Mouse (Mus musculus): ENCODE results near the gene Rdh13. TPM values are rescaled to one million over a fixed set of nuclear protein-coding genes. Genes with fewer than 3 reads are reported as not detected.

The Rdh13 gene
- 34.8 and 37.3 TPM in 2 replicates for polyA plus RNA-seq (2015; fragmentation: Nextera tagmentation; extraction: Ambion mirVana)

DNA sequence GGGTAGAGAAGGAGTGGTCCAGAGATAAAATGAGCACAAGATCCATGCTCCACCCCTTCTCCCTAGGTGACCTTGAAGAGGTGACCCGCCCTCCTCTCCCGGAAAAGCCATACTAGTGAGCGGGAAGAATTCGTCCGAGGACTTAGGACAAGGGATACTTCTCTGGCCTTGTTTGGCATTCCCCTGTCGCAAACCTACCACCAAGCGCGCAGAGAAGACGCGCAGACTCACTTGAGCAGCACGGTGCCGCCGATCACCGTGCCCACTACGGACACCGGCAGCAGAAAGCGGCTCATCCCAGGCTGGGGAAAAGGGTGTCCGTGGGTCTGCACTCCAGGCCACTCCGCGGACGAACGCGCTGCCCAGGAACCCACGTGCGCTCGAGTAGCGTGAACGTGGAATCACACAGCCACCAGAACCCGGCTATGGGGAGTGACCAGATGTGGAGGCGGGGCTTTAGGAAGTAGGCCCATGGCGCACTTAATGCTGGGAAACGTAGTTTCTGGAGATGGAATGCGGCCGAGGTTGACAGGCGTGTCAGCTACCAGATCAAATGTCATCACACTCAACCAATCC is at the start of gene Rdh13:
Gene Rdh13 (minus strand): TSS at position 434 of the 576 bp plus-strand sequence.
- Histone ChIP-seq H3K4me1 (peaks cover 9% of the 10 kb centered on the region; the same call in 1 of the 2 replicates), H3K27ac (replicated peaks) (peak within 1 kb of the TSS; percentile 79), H3K9me3 (no peaks in the 10 kb centered on the region), H3K36me3 (peaks cover 28% of the 10 kb centered on the region), H3K4me2 (replicated peaks) (peak within 1 kb of the TSS; percentile 71), H3K27me3 (no peaks in the 10 kb centered on the region), H3K4me3 (peak within 1 kb of the TSS; percentile 86), H3K9ac (replicated peaks) (peak within 1 kb of the TSS; percentile 82)
- WGBS = under 1% methylated on average over 35 of the region's 35 CpGs
- ATAC-seq (replicated peaks) = peak; percentile 95

DNA sequence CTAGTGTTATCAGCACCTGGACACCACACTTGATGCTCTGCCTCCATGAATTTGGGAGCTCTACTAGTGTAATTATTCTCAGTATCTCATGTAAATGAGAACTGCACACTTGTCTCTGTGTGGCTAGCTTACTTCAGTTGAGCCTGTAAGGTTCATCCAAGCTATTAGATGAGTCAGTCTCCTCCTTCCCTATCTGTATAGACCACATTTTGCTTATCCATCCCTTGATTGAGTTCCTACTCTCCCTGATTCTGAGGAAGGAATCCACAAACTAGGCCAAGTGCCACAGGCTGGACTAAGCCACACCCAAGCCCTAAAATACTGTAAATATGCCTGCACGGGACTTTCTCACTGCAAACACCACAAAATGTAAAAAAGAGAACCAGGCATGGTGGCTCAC is 48.5 kb upstream of the Rdh13 start:
- Histone ChIP-seq H3K27me3 (no peaks in the 10 kb centered on the region), H3K4me3 (no peak overlapping the region), H3K27ac (replicated peaks) (no peak overlapping the region), H3K4me1 (peaks cover 16% of the 10 kb centered on the region), H3K9ac (replicated peaks) (no peak overlapping the region), H3K4me2 (replicated peaks) (no peak overlapping the region), H3K36me3 (peaks cover 23% of the 10 kb centered on the region), H3K9me3 (no peaks in the 10 kb centered on the region)
- ATAC-seq (replicated peaks) = no peak
- WGBS = 90% methylated on average over 1 of the region's 1 CpGs

DNA sequence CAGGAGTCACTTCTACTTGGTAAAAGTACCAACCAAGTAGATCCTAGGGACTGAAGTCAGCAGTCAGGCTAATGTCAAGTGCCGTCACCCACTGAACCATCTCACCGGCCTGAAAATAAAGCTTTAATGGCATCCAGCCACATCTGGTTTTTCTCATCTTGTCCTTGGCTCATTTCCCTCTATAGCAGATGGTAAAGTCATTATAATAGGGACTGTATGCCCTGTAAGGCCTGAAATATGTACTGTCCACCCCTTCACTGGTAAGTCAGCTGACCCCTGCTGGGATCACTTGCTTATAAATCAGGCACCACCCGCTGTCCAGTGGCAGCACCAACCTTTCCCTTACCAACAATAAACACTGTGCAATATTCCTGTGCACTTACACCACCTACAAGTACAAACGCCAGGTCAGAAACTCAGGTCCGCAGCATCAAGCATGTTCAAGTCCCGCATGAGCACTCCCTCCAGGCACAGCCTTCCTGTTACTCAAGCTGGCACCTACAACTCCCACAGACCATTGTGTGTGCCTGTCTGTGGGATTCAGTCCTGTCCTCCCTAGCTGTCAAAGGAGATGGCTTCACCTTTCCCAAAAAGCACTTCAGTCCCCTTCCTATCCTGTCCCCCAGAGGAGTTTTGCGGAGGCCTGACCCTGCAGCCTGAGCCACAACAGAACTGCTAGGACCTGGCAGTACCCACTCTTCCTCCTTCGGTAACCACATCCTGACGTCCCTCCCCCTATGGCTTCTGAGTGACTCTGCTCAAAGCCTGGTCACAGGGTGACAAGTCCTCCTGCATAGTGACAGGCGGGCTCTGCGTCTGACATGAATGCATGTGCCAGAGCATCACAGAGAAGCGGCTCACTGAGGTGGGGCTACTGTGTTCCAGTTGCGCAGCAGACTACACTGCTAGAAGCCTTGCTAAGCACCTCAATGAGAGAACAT is 47.1 kb upstream of the Rdh13 start:
- H3K4me1 ChIP-seq = peaks cover 2% of the 10 kb centered on the region; the same call in 1 of the 2 replicates

DNA sequence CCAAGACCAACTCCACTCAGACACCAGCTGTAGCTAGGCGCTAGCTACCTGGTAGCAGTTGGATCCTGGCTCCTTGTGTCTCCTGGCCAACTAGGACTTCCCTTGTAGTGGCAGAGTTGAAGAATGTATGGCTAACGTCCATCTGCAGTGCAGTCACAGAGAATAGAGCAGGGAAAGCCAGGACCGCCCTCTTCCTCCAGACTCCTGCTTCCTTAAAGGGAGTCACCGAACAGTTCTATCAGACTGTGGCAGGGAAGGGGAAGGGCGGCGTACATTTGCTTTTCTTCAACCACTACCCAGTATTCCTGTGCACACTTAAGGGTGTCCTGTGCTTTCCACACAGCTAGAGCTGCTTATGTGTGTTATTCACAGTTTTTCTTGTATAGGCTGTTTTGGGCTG is 45.9 kb upstream of the Rdh13 start:
- H3K4me1 ChIP-seq = no peaks in the 10 kb centered on the region
- H3K4me2 ChIP-seq (replicated peaks) = no peak overlapping the region
- ATAC-seq (replicated peaks) = no peak
- H3K27ac ChIP-seq (replicated peaks) = no peak overlapping the region
- no peaks in the 10 kb centered on the region for H3K9me3 ChIP-seq
- H3K36me3 ChIP-seq = peaks cover 20% of the 10 kb centered on the region
- H3K27me3 ChIP-seq = no peaks in the 10 kb centered on the region
- no peak overlapping the region for H3K4me3 ChIP-seq
- H3K9ac ChIP-seq (replicated peaks) = no peak overlapping the region
- 91% methylated on average over 6 of the region's 6 CpGs for WGBS

More for the DNA sequence above, 47.1 kb upstream of the Rdh13 start:
- Histone ChIP-seq H3K9ac (replicated peaks) (no peak overlapping the region), H3K27ac (replicated peaks) (no peak overlapping the region), H3K27me3 (no peaks in the 10 kb centered on the region), H3K36me3 (peaks cover 30% of the 10 kb centered on the region), H3K4me2 (replicated peaks) (no peak overlapping the region), H3K9me3 (no peaks in the 10 kb centered on the region), H3K4me3 (no peak overlapping the region)
- ATAC-seq (replicated peaks) = no peak
- WGBS = 91% methylated on average over 13 of the region's 13 CpGs

DNA sequence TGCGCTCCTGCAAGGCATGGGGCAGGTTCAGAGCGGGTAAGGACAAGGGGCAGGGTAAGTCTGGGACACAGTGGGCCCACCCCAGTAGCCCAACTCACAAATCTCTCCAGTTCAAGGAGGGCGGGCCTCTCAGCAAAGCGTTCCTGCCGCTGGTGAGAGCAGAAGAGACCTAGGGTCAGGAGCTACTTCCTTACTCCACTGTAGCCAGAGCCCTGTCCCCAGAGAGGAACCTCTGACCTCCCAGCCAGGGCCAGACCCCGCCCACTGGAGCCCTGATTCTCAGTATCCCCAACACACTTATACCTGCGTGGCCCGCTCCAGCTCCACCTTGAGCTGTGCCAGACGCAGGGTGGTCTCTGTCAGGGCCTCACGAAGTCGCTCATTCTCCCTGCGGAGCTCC is 36.8 kb upstream of the Rdh13 start:
- no peak overlapping the region for H3K4me2 ChIP-seq (replicated peaks)
- H3K27ac ChIP-seq (replicated peaks) = no peak overlapping the region
- no peak overlapping the region for H3K4me3 ChIP-seq
- 93% methylated on average over 12 of the region's 12 CpGs for WGBS
- H3K36me3 ChIP-seq = peaks cover 50% of the 10 kb centered on the region
- no peaks in the 10 kb centered on the region for H3K27me3 ChIP-seq
- peaks cover 17% of the 10 kb centered on the region for H3K4me1 ChIP-seq
- no peak overlapping the region for H3K9ac ChIP-seq (replicated peaks)
- no peaks in the 10 kb centered on the region for H3K9me3 ChIP-seq
- no peak for ATAC-seq (replicated peaks)

DNA sequence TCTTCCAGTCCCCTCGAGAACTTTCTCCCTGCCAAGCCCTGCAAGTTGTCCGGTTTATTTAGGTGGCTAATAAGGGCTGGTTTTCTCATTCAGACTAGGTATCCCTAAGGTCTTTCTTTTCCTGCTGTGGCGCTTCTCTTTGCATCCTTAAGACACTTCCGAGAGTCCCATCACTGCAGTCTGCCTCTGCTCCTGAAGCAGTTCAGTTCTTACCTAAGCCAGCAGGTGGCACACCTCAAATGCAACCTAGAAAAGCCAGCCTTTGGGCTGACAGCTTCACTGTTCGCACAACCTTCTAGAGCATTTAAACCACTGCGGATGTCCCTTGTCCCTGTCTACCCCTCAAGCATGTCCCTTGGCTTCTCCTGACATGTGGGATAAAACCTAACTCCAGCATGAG is 34.2 kb upstream of the Rdh13 start:
- Histone ChIP-seq H3K4me1 (peaks cover 17% of the 10 kb centered on the region), H3K36me3 (peaks cover 40% of the 10 kb centered on the region), H3K27me3 (peaks cover 6% of the 10 kb centered on the region; the same call in 1 of the 2 replicates), H3K27ac (replicated peaks) (no peak overlapping the region), H3K4me3 (no peak overlapping the region), H3K9me3 (no peaks in the 10 kb centered on the region), H3K9ac (replicated peaks) (no peak overlapping the region), H3K4me2 (replicated peaks) (no peak overlapping the region)
- WGBS = 25% methylated on average over 6 of the region's 6 CpGs
- no peak for ATAC-seq (replicated peaks)

DNA sequence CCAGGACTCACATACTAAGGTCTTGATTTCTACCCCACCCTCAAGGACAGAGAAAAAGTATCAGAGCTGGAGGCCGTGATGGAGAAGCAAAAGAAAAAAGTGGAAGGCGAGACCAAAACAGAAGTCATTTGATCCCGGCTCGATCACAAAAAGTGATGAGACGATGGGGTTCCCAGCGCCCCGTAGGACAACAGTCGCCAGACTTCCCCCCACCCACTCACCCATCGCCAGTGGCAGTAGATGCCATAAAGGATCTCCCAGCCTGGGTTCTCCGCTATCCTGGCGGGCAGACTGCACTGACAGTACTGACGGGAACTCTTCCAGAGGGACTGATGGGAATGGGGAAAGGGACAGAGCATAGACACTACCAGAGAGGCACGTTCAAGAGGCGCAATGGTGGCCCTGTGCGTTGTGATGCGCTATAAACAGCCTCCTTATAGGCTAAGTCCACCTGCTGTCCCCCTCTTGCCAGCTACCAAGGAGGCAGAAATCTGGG is 33.4 kb upstream of the Rdh13 start:
- H3K36me3 ChIP-seq = peaks cover 32% of the 10 kb centered on the region
- H3K4me3 ChIP-seq = peak overlapping the region; percentile 52

DNA sequence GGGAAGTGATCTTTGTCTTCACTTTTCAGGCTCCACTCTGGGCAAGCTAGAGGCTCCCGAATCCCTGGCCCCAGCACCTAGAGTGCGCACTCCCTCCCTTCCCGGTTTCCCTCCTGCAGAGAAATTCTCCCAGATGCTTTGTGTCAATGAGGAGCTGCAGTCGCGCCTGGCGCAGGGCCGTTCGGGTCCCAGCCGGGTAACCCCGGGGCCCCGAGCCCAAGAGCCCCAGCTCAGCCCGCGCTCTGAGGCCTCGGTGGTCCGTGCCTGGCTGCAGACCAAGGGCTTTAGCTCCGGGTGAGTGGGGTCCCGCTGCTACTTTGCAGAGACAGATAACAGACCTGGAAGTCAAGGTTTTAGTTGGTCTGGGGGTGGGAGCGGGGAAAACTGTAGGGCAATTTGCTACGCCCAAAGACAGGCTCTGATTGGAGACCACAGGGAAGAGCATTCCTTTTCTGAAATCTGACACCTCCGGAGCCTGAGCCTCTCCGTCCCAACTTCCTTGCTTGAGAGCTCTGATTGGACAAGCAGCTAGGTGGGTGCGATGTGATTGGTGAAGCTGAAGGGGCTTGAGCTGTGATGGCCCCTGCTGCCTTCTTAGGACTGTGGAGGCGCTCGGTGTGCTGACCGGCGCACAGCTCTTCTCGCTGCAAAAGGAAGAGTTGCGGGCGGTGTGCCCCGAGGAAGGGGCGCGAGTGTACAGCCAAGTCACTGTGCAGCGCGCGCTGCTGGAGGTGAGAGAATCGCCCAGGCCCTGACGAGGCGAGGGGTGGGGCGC is 32.8 kb upstream of the Rdh13 start:
- Histone ChIP-seq H3K9ac (replicated peaks) (peak overlapping the region; percentile 52), H3K27ac (replicated peaks) (peak overlapping the region; percentile 62), H3K36me3 (peaks cover 25% of the 10 kb centered on the region), H3K4me2 (replicated peaks) (peak overlapping the region; percentile 92), H3K9me3 (no peaks in the 10 kb centered on the region), H3K27me3 (peaks cover 19% of the 10 kb centered on the region), H3K4me3 (peak overlapping the region; percentile 52), H3K4me1 (peaks cover 17% of the 10 kb centered on the region)
- ATAC-seq (replicated peaks) = peak; percentile 95
- under 1% methylated on average over 39 of the region's 39 CpGs for WGBS

More for the DNA sequence above, 33.4 kb upstream of the Rdh13 start:
- H3K27me3 ChIP-seq = peaks cover 12% of the 10 kb centered on the region
- H3K4me1 ChIP-seq = peaks cover 17% of the 10 kb centered on the region
- H3K4me2 ChIP-seq (replicated peaks) = peak overlapping the region; percentile 92
- H3K27ac ChIP-seq (replicated peaks) = peak overlapping the region; percentile 62; the same call in 1 of the 2 replicates
- ATAC-seq (replicated peaks) = 0 out of 2 replicates have a peak, but pooled peaks have one; percentile 11
- WGBS = 2% methylated on average over 16 of the region's 16 CpGs
- no peaks in the 10 kb centered on the region for H3K9me3 ChIP-seq
- H3K9ac ChIP-seq (replicated peaks) = peak overlapping the region; percentile 52

DNA sequence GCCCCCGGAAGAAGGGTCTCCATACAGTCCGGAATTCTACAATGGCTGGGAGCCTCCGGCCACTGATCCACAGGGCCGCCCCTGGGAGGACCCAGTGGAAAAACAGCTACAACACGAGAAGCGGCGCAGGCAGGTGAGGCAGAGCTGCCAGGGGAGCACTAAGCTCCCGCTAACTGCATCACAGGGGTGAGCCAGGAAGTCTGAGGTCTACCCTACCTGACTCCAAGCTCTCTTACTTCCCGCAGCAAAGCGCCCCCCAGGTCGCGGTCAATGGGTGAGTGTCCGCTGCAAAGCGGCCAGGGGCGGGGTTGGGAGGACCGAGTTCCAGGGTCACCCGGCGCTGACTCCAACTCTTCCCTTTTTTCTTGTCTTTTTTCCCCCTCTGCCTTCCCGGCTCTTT is 28.5 kb upstream of the Rdh13 start:
- Histone ChIP-seq H3K27me3 (peaks cover 38% of the 10 kb centered on the region), H3K4me3 (no peak overlapping the region), H3K9ac (replicated peaks) (no peak overlapping the region), H3K4me2 (replicated peaks) (no peak overlapping the region), H3K9me3 (no peaks in the 10 kb centered on the region), H3K27ac (replicated peaks) (no peak overlapping the region), H3K4me1 (peaks cover 34% of the 10 kb centered on the region), H3K36me3 (no peaks in the 10 kb centered on the region)
- ATAC-seq (replicated peaks) = no peak
- WGBS = 10% methylated on average over 19 of the region's 19 CpGs

DNA sequence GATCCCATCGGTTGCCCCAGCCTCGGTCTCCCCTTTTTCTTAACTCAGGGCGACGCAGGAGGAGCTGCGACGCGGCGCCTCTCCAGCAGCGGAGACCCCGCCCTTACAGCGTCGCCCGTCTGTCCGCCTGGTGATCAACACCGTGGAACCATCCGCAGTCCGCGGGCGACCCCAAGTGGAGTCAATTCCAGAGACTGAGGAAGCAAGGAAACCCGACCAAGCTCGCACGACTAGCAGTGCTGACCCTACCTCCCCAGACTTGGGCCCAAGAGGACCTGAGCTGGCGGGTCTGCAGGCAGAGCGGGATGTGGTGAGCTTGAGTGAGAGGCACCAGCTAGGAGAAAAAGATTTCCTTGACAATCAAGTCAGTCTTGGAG is 25.7 kb upstream of the Rdh13 start:
- no peak overlapping the region for H3K27ac ChIP-seq (replicated peaks)
- WGBS = 1% methylated on average over 24 of the region's 24 CpGs
- peak; percentile 90 for ATAC-seq (replicated peaks)
- peak overlapping the region; percentile 38 for H3K4me3 ChIP-seq
- H3K36me3 ChIP-seq = no peaks in the 10 kb centered on the region
- peaks cover 38% of the 10 kb centered on the region for H3K27me3 ChIP-seq
- no peaks in the 10 kb centered on the region for H3K9me3 ChIP-seq
- H3K9ac ChIP-seq (replicated peaks) = peak overlapping the region; percentile 44; the same call in 1 of the 2 replicates
- peaks cover 19% of the 10 kb centered on the region for H3K4me1 ChIP-seq
- peak overlapping the region; percentile 56 for H3K4me2 ChIP-seq (replicated peaks)

DNA sequence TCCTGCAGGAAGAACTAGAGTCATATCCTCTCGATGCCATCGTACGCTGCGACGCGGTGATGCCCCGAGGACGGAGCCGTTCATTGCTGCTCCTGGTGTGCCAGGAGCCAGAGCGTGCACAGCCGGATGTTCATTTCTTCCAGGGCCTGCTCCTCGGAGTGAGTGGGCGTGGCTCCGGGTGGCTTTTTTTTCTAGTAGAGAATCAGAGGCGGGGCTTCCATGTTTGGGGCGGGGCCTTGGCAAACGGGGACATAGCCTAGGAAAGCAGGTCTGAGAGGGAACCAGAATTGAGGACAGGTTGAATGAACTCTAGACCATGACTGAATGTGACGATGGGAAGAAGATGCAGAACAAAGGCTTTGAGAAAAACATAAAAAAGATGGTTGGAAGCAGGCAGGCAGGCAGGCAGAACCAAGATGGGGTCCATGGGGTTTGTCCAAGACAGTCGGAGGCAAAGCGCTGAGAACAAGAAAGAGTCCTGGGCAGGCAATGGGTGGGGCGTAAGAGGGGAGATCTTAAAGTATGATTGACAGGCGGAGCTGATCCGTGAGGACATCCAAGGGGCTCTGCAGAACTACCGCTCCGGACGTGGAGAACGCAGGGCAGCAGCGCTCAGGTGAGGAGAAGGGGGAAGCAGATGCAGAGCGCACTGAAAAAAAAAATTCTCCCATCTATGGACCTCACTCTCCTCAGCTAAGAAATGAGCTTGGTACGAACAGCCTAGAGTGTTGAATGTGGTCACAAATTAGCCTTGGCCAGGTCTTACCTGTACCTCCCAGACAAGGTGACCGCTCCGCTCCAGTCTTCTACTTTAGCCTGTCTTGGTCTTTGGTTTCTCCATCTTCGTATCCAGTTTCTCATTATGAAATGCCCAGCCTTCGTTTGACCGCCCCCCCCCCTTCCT is 25.1 kb upstream of the Rdh13 start:
- Histone ChIP-seq H3K27me3 (peaks cover 38% of the 10 kb centered on the region), H3K27ac (replicated peaks) (no peak overlapping the region), H3K9me3 (no peaks in the 10 kb centered on the region), H3K36me3 (no peaks in the 10 kb centered on the region), H3K4me1 (peaks cover 19% of the 10 kb centered on the region), H3K4me3 (peak overlapping the region; percentile 38), H3K9ac (replicated peaks) (peak overlapping the region; percentile 44), H3K4me2 (replicated peaks) (peak overlapping the region; percentile 56)
- WGBS = 1% methylated on average over 35 of the region's 35 CpGs
- peak; percentile 48 for ATAC-seq (replicated peaks)
